Mouse (Mus musculus) limb, embryonic 14.5 days (tissue): ENCODE measurements around the gene Whamm. TPM values are rescaled to one million over a fixed set of nuclear protein-coding genes. Genes with fewer than 3 reads are reported as not detected.

Experiments
- ATAC-seq: fragments of 200-750 bp; cut with Nextera tagmentation; 2 replicates; pipeline ENCODE4 v1.8.0; 2017; ENCODE audit warnings: low read depth, moderate number of reproducible peaks, moderate TSS enrichment; ENCODE audit not compliant: low FRiP score
- DNase-seq: peaks from one replicate; pipeline ENCODE4 v3.0.0-alpha.2; 2015; ENCODE audit warnings: low spot score
- H3K27ac ChIP-seq: fragments of 300-500 bp; sonication (generic); replicated peaks from 2 replicates; pipeline ENCODE4 v1.5.1; 2014; ENCODE audit warnings: low read depth, mild to moderate bottlenecking, low read length, moderate library complexity, mixed read lengths
- H3K27me3 ChIP-seq: fragments of 300-500 bp; sonication (generic); 2 replicates; pipeline ENCODE4 v1.6.1; 2014; ENCODE audit warnings: low read length, mixed read lengths; ENCODE audit not compliant: control insufficient read depth, insufficient read depth
- H3K36me3 ChIP-seq: fragments of 300-500 bp; sonication (generic); 2 replicates; pipeline ENCODE4 v1.6.1; 2014; ENCODE audit warnings: mild to moderate bottlenecking, low read length, moderate library complexity, mixed read lengths; ENCODE audit not compliant: control insufficient read depth, insufficient read depth
- H3K4me1 ChIP-seq: fragments of 300-500 bp; sonication (generic); 2 replicates; pipeline ENCODE4 v1.6.1; 2014; ENCODE audit warnings: antibody characterized with exemption, low read length, mixed read lengths; ENCODE audit not compliant: control insufficient read depth, insufficient read depth
- H3K4me2 ChIP-seq: fragments of 300-500 bp; sonication (generic); replicated peaks from 2 replicates; pipeline ENCODE4 v1.6.1; 2014; ENCODE audit warnings: low read depth, mild to moderate bottlenecking, low read length, moderate library complexity; ENCODE audit not compliant: severe bottlenecking
- H3K4me3 ChIP-seq: fragments of 300-500 bp; sonication (generic); replicated peaks from 2 replicates; pipeline ENCODE4 v1.5.1; 2014; ENCODE audit warnings: low read length
- H3K9ac ChIP-seq: fragments of 300-500 bp; sonication (generic); 2 replicates; pipeline ENCODE4 v1.6.1; 2014; ENCODE audit warnings: mild to moderate bottlenecking, low read depth, low read length, moderate library complexity; ENCODE audit not compliant: severe bottlenecking
- H3K9me3 ChIP-seq: fragments of 300-500 bp; sonication (generic); 2 replicates; pipeline ENCODE4 v1.6.1; 2016; ENCODE audit warnings: low read length; ENCODE audit not compliant: control insufficient read depth
- POLR2A ChIP-seq: fragments of 200-500 bp; IDR thresholded peaks from 2 replicates; pipeline ENCODE4 v1.8.0; 2012; ENCODE audit warnings: inconsistent platforms, mild to moderate bottlenecking, moderate library complexity, borderline replicate concordance; ENCODE audit not compliant: insufficient read depth, insufficient read length; ENCODE audit errors: extremely low read depth
- whole genome bisulfite sequencing: fragments of 180-500 bp; shearing (Covaris S2); extraction: QIAGEN DNeasy Blood & Tissue Kit; methylation state at CpG from one replicate; pipeline ENCODE4 v1.1.7; 2014; 5-methylcytosine and 5-hydroxymethylcytosine counted together
- polyA plus RNA-seq, 2 experiments: library from polyadenylated mRNA; depleted of rRNA in 1 of 2; stranded (reverse) in 1 of 2; unstranded in 1 of 2; fragments of >200 nt; fragmentation: Nextera tagmentation in 1 of 2; extraction: Ambion mirVana in 1 of 2; gene quantifications; 2 replicates each; pipeline versions ENCODE4 v1.2.1 to v1.2.3; 2012 to 2014

Gene Whamm
- polyA plus RNA-seq, 2 experiments = 5.4 to 10.4 TPM

- Histone ChIP-seq H3K4me1 (no peaks in the 10 kb centered on the region), H3K27ac (no peak overlapping the region), H3K4me3 (no peak overlapping the region), H3K9ac (no peak overlapping the region), H3K36me3 (peaks cover 45% of the 10 kb centered on the region), H3K9me3 (peaks cover 6% of the 10 kb centered on the region), H3K27me3 (no peaks in the 10 kb centered on the region), H3K4me2 (no peak overlapping the region)
- 80% methylated on average over 4 of the region's 4 CpGs for WGBS
- DNase-seq (no peak), ATAC-seq (no peak)
- no peak for TF ChIP-seq POLR2A
These were observed 34.6 kb upstream of the Whamm start for GRCm38 (mm10) chr7:81536478-81536877.

GRCm38 (mm10) chr7:81538070-81538675 is 32.9 kb upstream of the Whamm start:
- Histone ChIP-seq H3K27ac (no peak overlapping the region), H3K9ac (no peak overlapping the region), H3K4me2 (no peak overlapping the region), H3K4me1 (no peaks in the 10 kb centered on the region), H3K4me3 (no peak overlapping the region), H3K9me3 (peaks cover 5% of the 10 kb centered on the region), H3K36me3 (peaks cover 28% of the 10 kb centered on the region), H3K27me3 (no peaks in the 10 kb centered on the region)
- no peak for DNase-seq
- no peak for ATAC-seq
- WGBS = 82% methylated on average over 2 of the region's 2 CpGs
- no peak for TF ChIP-seq POLR2A

- no peak for DNase-seq
- no peaks in the 10 kb centered on the region for H3K9me3 ChIP-seq
- H3K4me1 ChIP-seq = no peaks in the 10 kb centered on the region
- TF ChIP-seq POLR2A = no peak
- H3K9ac ChIP-seq = no peak overlapping the region
- WGBS = 23% methylated on average over 2 of the region's 2 CpGs
- no peak overlapping the region for H3K4me2 ChIP-seq
- ATAC-seq = no peak
- no peak overlapping the region for H3K27ac ChIP-seq
- no peak overlapping the region for H3K4me3 ChIP-seq
- H3K27me3 ChIP-seq = no peaks in the 10 kb centered on the region
- H3K36me3 ChIP-seq = peaks cover 14% of the 10 kb centered on the region
These were observed 31.5 kb upstream of the Whamm start for GRCm38 (mm10) chr7:81539565-81539964.

- WGBS = 79% methylated on average over 1 of the region's 1 CpGs
- Histone ChIP-seq H3K9me3 (no peaks in the 10 kb centered on the region), H3K4me3 (no peak overlapping the region), H3K4me2 (no peak overlapping the region), H3K9ac (no peak overlapping the region), H3K36me3 (no peaks in the 10 kb centered on the region), H3K27me3 (no peaks in the 10 kb centered on the region), H3K4me1 (no peaks in the 10 kb centered on the region), H3K27ac (no peak overlapping the region)
- no peak for DNase-seq
- ATAC-seq = no peak
- TF ChIP-seq POLR2A = no peak
These were observed 30.1 kb upstream of the Whamm start for GRCm38 (mm10) chr7:81540999-81541398.

- no peaks in the 10 kb centered on the region for H3K36me3 ChIP-seq
- WGBS = 92% methylated on average over 7 of the region's 7 CpGs
- DNase-seq = no peak
These were observed 29.0 kb upstream of the Whamm start for GRCm38 (mm10) chr7:81541924-81542524.

More at GRCm38 (mm10) chr7:81541924-81542524, 29.0 kb upstream of the Whamm start:
- H3K27me3 ChIP-seq = no peaks in the 10 kb centered on the region
- no peak for TF ChIP-seq POLR2A
- H3K27ac ChIP-seq = no peak overlapping the region
- no peak overlapping the region for H3K9ac ChIP-seq
- ATAC-seq = no peak
- H3K4me1 ChIP-seq = no peaks in the 10 kb centered on the region
- no peak overlapping the region for H3K4me2 ChIP-seq
- no peak overlapping the region for H3K4me3 ChIP-seq
- H3K9me3 ChIP-seq = no peaks in the 10 kb centered on the region
